Mouse (Mus musculus): ENCODE data around the gene Gm14692. TPM values are rescaled to one million over a fixed set of nuclear protein-coding genes. Genes with fewer than 3 reads are reported as not detected.
"Not testable (repeated sequence)": the region's sequence is repeated elsewhere in the genome, so short reads cannot be mapped to it uniquely, and the experiment has no call there.

Gene Gm14692
- polyA plus RNA-seq (2012; ENCODE audit: insufficient read depth, insufficient read length, missing spikeins) = not detected in 2 replicates

- not testable (repeated sequence) for H3K4me1 ChIP-seq (ENCODE audit: control insufficient read depth, insufficient read depth, low read length); H3K4me3 ChIP-seq (ENCODE audit: insufficient read depth, low read length); H3K27ac ChIP-seq (ENCODE audit: insufficient read depth, low read depth, low read length)
Measured at GRCm38 (mm10) chrX:67695398-67695797, at the start of gene Gm14692. Gene Gm14692, plus strand, starts transcription at chrX:67695698.

GRCm38 (mm10) chrX:67693462-67693861, 2.0 kb upstream of the Gm14692 start, which contains the start of gene Gm1140:
Gene Gm1140, minus strand, starts transcription at chrX:67693562.
- H3K27ac ChIP-seq (ENCODE audit: insufficient read depth, low read depth, low read length); H3K4me1 ChIP-seq (ENCODE audit: control insufficient read depth, insufficient read depth, low read length); H3K4me3 ChIP-seq (ENCODE audit: insufficient read depth, low read length): not testable (repeated sequence)

Other genes with a start within 250 kb of the Gm14692 start
- not detected in 2 replicates for gene Gm1140, start 2.1 kb upstream of the Gm14692 start, polyA plus RNA-seq (2012; ENCODE audit: insufficient read depth, insufficient read length, missing spikeins)
- not detected in 2 replicates for gene 4933436I01Rik, start 225.8 kb downstream of the Gm14692 start, polyA plus RNA-seq (2012; ENCODE audit: insufficient read depth, insufficient read length, missing spikeins)

Data from bone marrow macrophage, adult 2 months (primary cell).